8 mouse cellular contexts compared by ENCODE assay signal in the genomic region with DNA sequence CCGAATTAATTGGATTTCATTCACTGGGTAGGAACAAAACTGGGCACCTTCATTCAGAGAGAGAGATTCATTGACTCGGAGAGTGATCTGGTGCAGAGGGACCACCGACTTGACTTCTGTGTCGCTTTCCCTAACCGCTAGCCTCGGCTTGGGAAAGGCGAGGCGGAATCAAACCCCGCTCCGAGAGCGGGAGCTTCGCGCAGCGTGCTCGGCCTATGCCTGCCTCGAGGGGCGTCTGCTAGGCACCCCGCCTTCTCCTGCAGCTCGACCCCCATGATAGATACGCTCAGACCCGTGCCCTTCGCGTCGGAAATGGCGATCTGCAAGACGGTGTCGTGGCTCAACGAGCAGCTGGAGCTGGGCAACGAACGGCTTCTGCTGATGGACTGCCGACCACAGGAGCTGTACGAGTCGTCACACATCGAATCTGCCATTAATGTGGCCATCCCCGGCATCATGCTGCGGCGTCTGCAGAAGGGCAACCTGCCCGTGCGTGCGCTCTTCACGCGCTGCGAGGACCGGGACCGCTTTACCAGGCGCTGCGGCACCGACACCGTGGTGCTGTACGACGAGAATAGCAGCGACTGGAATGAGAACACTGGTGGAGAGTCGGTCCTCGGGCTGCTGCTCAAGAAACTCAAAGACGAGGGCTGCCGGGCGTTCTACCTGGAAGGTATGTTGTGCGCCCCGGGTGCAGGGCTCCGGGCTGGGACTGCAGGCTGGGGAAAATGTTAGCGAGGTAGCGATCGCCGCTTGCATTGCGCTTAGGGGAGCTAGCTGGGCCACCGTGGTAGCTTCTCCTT. TPM values are rescaled to one million over a fixed set of nuclear protein-coding genes. Genes with fewer than 3 reads are reported as not detected.
A peak's percentile ranks its signal among the peaks of the same experiment; 100 is the strongest.
DNase-seq lines count a peak whose midpoint lies in the region; ATAC-seq and TF ChIP-seq lines count a peak whose summit lies in the region.

No protein-coding gene starts in this region.

- H3K36me3 ChIP-seq in kidney, embryonic 15.5 days: peaks cover 14% of the 10 kb centered on the region; the same call in 1 of the 2 replicates
- peaks cover 19% of the 10 kb centered on the region for H3K36me3 ChIP-seq in lung, embryonic 14.5 days (ENCODE audit: insufficient read depth)

- under 1% methylated on average over 66 of the region's 66 CpGs for WGBS in kidney, embryonic 15.5 days
- under 1% methylated on average over 66 of the region's 66 CpGs for WGBS in lung, embryonic 14.5 days

- H3K9ac ChIP-seq in kidney, embryonic 15.5 days: peak overlapping the region; percentile 94
- H3K9ac ChIP-seq in lung, embryonic 14.5 days: peak overlapping the region; percentile 93

- TF ChIP-seq CTCF in brain, embryonic 14.5 days (IDR thresholded peaks at IDR 0.05; ENCODE audit: borderline replicate concordance, extremely low read depth, insufficient read depth, insufficient read length): no peak
- no peak for TF ChIP-seq CTCF in lung, embryonic 14.5 days (IDR thresholded peaks at IDR 0.05; ENCODE audit: low read depth)

- no peaks in the 10 kb centered on the region for H3K27me3 ChIP-seq in kidney, embryonic 15.5 days
- no peaks in the 10 kb centered on the region for H3K27me3 ChIP-seq in lung, embryonic 14.5 days (ENCODE audit: insufficient read depth, low read length)

- peak overlapping the region; percentile 83 for H3K4me2 ChIP-seq in kidney, embryonic 15.5 days
- H3K4me2 ChIP-seq in lung, embryonic 14.5 days: peak overlapping the region; percentile 85

- ATAC-seq in kidney, embryonic 15.5 days (replicated peaks; ENCODE audit: low FRiP score): peak; percentile 17; the same call in 1 of the 2 replicates
- peak; percentile 18 for ATAC-seq in lung, embryonic 14.5 days (ENCODE audit: insufficient read depth)
- no peak for ATAC-seq in erythroid progenitor cell, adult 5-6 weeks (replicated peaks; ENCODE audit: low FRiP score, poor library complexity, severe bottlenecking)

- peak overlapping the region; percentile 84 for H3K4me3 ChIP-seq in kidney, embryonic 15.5 days (replicated peaks)
- peak overlapping the region; percentile 90 for H3K4me3 ChIP-seq in lung, embryonic 14.5 days (ENCODE audit: low read depth, low read length)

- H3K9me3 ChIP-seq in kidney, embryonic 15.5 days (replicated peaks): no peaks in the 10 kb centered on the region
- H3K9me3 ChIP-seq in lung, embryonic 14.5 days (ENCODE audit: low read depth, low read length): no peaks in the 10 kb centered on the region

- H3K27ac ChIP-seq in kidney, embryonic 15.5 days: peak overlapping the region; percentile 99
- peak overlapping the region; percentile 99 for H3K27ac ChIP-seq in lung, embryonic 14.5 days (ENCODE audit: low read depth)

- DNase-seq in right cerebral cortex, adult 2 months (ENCODE audit: low spot score in 2 of 2): peak; percentile 50 to 62
- DNase-seq in right cerebral cortex, adult 18-20 months: no peak
- DNase-seq in brain, embryonic 14.5 days (ENCODE audit: low read depth): peak; percentile 74
- DNase-seq in gastrocnemius, postnatal 25 days: peak; percentile 41
- peak; percentile 67 for DNase-seq in lung, embryonic 14.5 days
- peak; percentile 37 for DNase-seq in ovary, postnatal 36 days (ENCODE audit: low spot score)

- peaks cover 52% of the 10 kb centered on the region for H3K4me1 ChIP-seq in kidney, embryonic 15.5 days
- H3K4me1 ChIP-seq in lung, embryonic 14.5 days (ENCODE audit: insufficient read depth): peaks cover 16% of the 10 kb centered on the region

- no peak for TF ChIP-seq POLR2A in brain, embryonic 14.5 days (IDR thresholded peaks at IDR 0.05; ENCODE audit: borderline replicate concordance, extremely low read depth, insufficient read depth, insufficient read length, poor library complexity, severe bottlenecking)

RNA-seq across cellular contexts. Expression of gene Dusp6, which starts 0.6 kb away (rescaled TPM):
- 31.8 and 35.9 TPM in 2 replicates for polyA plus RNA-seq in brain, embryonic 14.5 days (2012; rRNA removed)
- total RNA-seq in gastrocnemius, postnatal 25 days (2021): 10 to 100 TPM; 17.9 to 21.9 TPM
- 85.7 and 88.7 TPM in 2 replicates for polyA plus RNA-seq in kidney, embryonic 15.5 days (2015; fragmentation: Nextera tagmentation; extraction: Ambion mirVana)
- 73.4 and 76.8 TPM in 2 replicates for polyA plus RNA-seq in lung, embryonic 14.5 days (2014; fragmentation: Nextera tagmentation; extraction: Ambion mirVana)
- total RNA-seq in erythroid progenitor cell, adult 5-6 weeks (2015; ENCODE audit: low replicate concordance): 8.4 and 27.0 TPM in 2 replicates
- total RNA-seq in erythroid progenitor cell, adult 5-6 weeks (2017; ENCODE audit: low replicate concordance): 5.5 and 6.5 TPM in 2 replicates
